Mouse (Mus musculus) lung, postnatal 0 days (tissue): ENCODE measurements around the gene Tbc1d22b. TPM values are rescaled to one million over a fixed set of nuclear protein-coding genes. Genes with fewer than 3 reads are reported as not detected.

Source experiments
- ATAC-seq: fragments of 200-750 bp; cut with Nextera tagmentation; 2 replicates; pipeline ENCODE4 v1.8.0; 2017; ENCODE audit warnings: moderate library complexity
- DNase-seq: peaks from one replicate; pipeline ENCODE4 v3.0.0-alpha.2; 2016; ENCODE audit warnings: low spot score
- H3K27ac ChIP-seq: fragments of 300-500 bp; sonication (generic); 2 replicates; pipeline ENCODE4 v1.5.1; 2014; ENCODE audit warnings: antibody characterized with exemption, mild to moderate bottlenecking, low read length, mixed read lengths
- H3K27me3 ChIP-seq: fragments of 300-500 bp; sonication (generic); replicated peaks from 2 replicates; pipeline ENCODE4 v1.6.1; 2014; ENCODE audit warnings: low read length, mixed read lengths; ENCODE audit not compliant: insufficient read depth
- H3K36me3 ChIP-seq: fragments of 300-500 bp; sonication (generic); 2 replicates; pipeline ENCODE4 v1.6.1; 2014; ENCODE audit warnings: low read length, mixed read lengths; ENCODE audit not compliant: insufficient read depth
- H3K4me1 ChIP-seq: fragments of 300-500 bp; sonication (generic); 2 replicates; pipeline ENCODE4 v1.6.1; 2014; ENCODE audit warnings: antibody characterized with exemption, low read depth, low read length, mixed read lengths; ENCODE audit not compliant: insufficient read depth
- H3K4me2 ChIP-seq: fragments of 300-500 bp; sonication (generic); replicated peaks from 2 replicates; pipeline ENCODE4 v1.6.1; 2014; ENCODE audit warnings: low read depth, mild to moderate bottlenecking, low read length, moderate library complexity, mixed read lengths
- H3K4me3 ChIP-seq: fragments of 300-500 bp; sonication (generic); 2 replicates; pipeline ENCODE4 v1.5.1; 2014; ENCODE audit warnings: low read depth, low read length
- H3K9ac ChIP-seq: fragments of 300-500 bp; sonication (generic); replicated peaks from 2 replicates; pipeline ENCODE4 v1.6.1; 2014; ENCODE audit warnings: low read depth, mild to moderate bottlenecking
- H3K9me3 ChIP-seq: fragments of 300-500 bp; sonication (generic); 2 replicates; pipeline ENCODE4 v1.6.1; 2016; ENCODE audit warnings: low read length, mixed read lengths
- CTCF ChIP-seq: IDR thresholded peaks from 2 replicates; pipeline ENCODE4 v1.5.1; 2016; ENCODE audit warnings: antibody characterized with exemption, mild to moderate bottlenecking
- EP300 ChIP-seq: IDR thresholded peaks from 2 replicates; pipeline ENCODE4 v1.6.1; 2016; ENCODE audit warnings: antibody characterized with exemption, mild to moderate bottlenecking, control low read depth
- WGBS: fragments of 180-500 bp; shearing (Covaris S2); extraction: QIAGEN DNeasy Blood & Tissue Kit; methylation state at CpG from one replicate; pipeline ENCODE4 v1.1.7; 2014; 5-methylcytosine and 5-hydroxymethylcytosine counted together
- microRNA-seq: library from miRNA; unstranded; fragments of <30 nt; microRNA quantifications from one replicate; pipeline ENCODE4, GENCODE M21; 2016
- polyA plus RNA-seq: library from polyadenylated mRNA; unstranded; fragments of >200 nt; fragmentation: Nextera tagmentation; extraction: Ambion mirVana; gene quantifications from 2 replicates; pipeline ENCODE4 v1.2.1, GENCODE M21; 2015

The Tbc1d22b gene
- polyA plus RNA-seq, 1 experiment from 2014 or later = 5.9 TPM

DNA sequence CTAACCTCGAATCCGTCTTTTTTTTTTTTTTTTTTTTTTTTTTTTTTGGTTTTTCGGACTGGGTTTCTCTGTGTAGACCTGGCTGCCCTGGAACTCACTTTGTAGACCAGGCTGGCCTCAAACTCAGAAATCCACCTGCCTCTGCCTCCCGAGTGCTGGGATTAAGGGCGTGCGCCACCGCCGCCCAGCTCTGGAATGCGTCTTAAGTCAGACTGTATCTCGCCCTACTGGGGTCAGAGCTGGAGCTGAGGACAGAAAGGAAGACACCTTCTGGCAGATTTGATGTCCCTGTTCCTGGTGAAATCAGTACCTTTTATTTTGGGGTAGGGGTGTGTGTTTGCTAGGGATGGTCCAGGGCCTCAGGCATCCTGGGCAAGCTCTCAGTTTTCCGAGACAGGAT, 82.7 kb downstream of the Tbc1d22b start:
- H3K27ac ChIP-seq = no peak overlapping the region
- ATAC-seq = no peak
- 97% methylated on average over 11 of the region's 11 CpGs for WGBS
- H3K36me3 ChIP-seq = peaks cover 39% of the 10 kb centered on the region
- H3K9me3 ChIP-seq = no peaks in the 10 kb centered on the region
- H3K9ac ChIP-seq = no peak overlapping the region
- H3K4me1 ChIP-seq = no peaks in the 10 kb centered on the region
- no peak for DNase-seq
- no peak for TF ChIP-seq EP300
- H3K4me3 ChIP-seq = no peak overlapping the region
- H3K4me2 ChIP-seq = no peak overlapping the region
- H3K27me3 ChIP-seq = no peaks in the 10 kb centered on the region

DNA sequence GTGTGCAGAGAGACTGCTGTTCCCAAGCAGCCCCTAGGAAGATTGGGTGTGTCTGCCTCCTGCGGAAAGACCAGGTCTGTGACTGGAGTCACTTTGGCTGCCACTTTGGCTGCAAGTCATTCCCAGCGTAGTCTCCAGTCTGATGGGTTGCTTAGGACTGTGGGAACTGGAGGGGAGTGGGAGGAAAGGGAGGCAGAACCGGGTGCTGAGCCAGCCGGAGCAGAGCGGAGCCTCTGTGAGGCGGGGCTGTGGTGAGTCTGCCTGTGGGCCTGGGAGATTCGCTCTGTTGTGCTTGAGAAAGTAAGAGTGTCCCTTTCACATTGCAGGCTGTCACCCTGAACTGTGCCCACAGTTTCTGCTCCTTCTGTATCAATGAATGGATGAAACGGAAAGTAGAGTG, 85.9 kb downstream of the Tbc1d22b start:
- Histone ChIP-seq H3K9ac (no peak overlapping the region), H3K27me3 (no peaks in the 10 kb centered on the region), H3K4me1 (no peaks in the 10 kb centered on the region), H3K4me2 (no peak overlapping the region), H3K4me3 (no peak overlapping the region), H3K9me3 (no peaks in the 10 kb centered on the region), H3K27ac (no peak overlapping the region), H3K36me3 (peaks cover 36% of the 10 kb centered on the region)
- ATAC-seq (no peak), DNase-seq (no peak)
- no peak for TF ChIP-seq EP300
- no peak for TF ChIP-seq CTCF
- 90% methylated on average over 8 of the region's 8 CpGs for WGBS

DNA sequence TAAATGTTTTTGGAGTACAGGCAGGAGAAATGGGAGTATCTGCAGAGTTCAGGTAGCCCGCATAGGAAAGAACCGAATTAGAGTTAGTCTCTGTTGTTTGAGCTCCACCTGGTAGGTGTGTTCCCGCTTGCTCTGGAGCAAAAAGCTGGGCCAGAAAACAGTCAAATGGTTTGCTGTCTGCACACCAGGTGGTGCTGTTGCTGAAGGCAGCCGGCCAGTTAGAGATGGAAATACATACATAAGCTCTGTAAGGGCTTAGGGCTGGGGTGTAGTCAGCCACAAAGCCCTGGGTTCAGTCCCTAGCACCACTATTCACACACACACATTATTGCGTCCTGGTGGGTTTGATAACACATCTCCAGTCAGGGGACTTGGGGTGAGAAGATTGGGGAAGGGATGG, 86.5 kb downstream of the Tbc1d22b start:
- 67% methylated on average over 5 of the region's 5 CpGs for WGBS
- DNase-seq (peak; percentile 62), ATAC-seq (no peak)

DNA sequence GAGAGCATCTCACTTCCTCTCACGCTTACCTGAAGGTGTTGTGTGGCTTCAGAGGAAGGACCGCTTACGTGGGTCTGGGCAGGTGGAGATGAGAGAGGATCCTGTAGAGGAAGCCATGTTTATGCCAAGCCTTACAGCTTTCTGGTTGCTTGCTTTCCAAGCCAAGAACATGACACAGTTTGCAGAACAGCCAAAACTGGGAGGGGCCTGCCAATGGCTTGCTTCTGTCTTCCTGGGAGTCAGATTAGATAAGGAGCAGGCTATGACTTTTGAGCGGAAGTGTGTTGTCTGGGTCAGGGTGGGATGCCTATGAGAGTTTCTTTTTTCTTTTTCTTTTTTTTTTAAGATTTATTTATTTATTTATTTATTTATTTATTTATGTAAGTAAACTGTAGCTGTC, 87.8 kb downstream of the Tbc1d22b start:
- ATAC-seq (no peak), DNase-seq (no peak)
- H3K27ac ChIP-seq = no peak overlapping the region
- H3K9ac ChIP-seq = no peak overlapping the region
- no peak overlapping the region for H3K4me3 ChIP-seq
- TF ChIP-seq EP300 (no peak), CTCF (no peak)
- no peaks in the 10 kb centered on the region for H3K27me3 ChIP-seq
- H3K4me1 ChIP-seq = no peaks in the 10 kb centered on the region
- WGBS = 79% methylated on average over 4 of the region's 4 CpGs
- H3K9me3 ChIP-seq = no peaks in the 10 kb centered on the region
- H3K4me2 ChIP-seq = no peak overlapping the region
- peaks cover 42% of the 10 kb centered on the region for H3K36me3 ChIP-seq

More for the DNA sequence above, 86.5 kb downstream of the Tbc1d22b start:
- no peak for TF ChIP-seq EP300
- TF ChIP-seq CTCF = peak; percentile 69
- Histone ChIP-seq H3K4me3 (no peak overlapping the region), H3K4me2 (no peak overlapping the region), H3K4me1 (no peaks in the 10 kb centered on the region), H3K36me3 (peaks cover 40% of the 10 kb centered on the region), H3K27ac (no peak overlapping the region), H3K9ac (no peak overlapping the region), H3K27me3 (no peaks in the 10 kb centered on the region), H3K9me3 (no peaks in the 10 kb centered on the region)

DNA sequence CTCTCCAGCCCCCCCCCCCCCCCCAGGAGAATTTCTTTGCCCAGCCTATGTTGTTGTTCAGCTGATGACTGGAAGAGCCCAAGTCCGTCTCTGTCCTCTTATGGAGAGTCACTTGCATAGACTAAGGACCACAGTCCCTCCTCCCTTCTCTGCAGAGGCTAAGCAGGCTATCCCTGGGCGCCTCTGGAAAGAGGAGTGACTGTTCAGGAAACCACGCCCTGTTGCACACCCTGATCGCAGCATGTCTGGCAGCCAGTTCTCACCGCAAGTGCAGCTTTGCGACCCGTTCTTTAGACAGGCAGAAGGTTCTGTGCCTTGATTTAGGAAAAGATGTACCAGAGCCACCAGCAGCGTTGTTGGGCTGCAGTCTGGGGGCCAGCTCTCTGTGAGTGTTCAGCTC, 88.3 kb downstream of the Tbc1d22b start:
- H3K9ac ChIP-seq = no peak overlapping the region
- H3K9me3 ChIP-seq = no peaks in the 10 kb centered on the region
- H3K27me3 ChIP-seq = no peaks in the 10 kb centered on the region
- no peak overlapping the region for H3K4me2 ChIP-seq
- H3K27ac ChIP-seq = no peak overlapping the region
- no peak for TF ChIP-seq EP300
- TF ChIP-seq CTCF = no peak
- no peaks in the 10 kb centered on the region for H3K4me1 ChIP-seq
- H3K4me3 ChIP-seq = no peak overlapping the region
- 67% methylated on average over 7 of the region's 8 CpGs for WGBS
- ATAC-seq = peak; percentile 54
- H3K36me3 ChIP-seq = peaks cover 40% of the 10 kb centered on the region
- DNase-seq = no peak

DNA sequence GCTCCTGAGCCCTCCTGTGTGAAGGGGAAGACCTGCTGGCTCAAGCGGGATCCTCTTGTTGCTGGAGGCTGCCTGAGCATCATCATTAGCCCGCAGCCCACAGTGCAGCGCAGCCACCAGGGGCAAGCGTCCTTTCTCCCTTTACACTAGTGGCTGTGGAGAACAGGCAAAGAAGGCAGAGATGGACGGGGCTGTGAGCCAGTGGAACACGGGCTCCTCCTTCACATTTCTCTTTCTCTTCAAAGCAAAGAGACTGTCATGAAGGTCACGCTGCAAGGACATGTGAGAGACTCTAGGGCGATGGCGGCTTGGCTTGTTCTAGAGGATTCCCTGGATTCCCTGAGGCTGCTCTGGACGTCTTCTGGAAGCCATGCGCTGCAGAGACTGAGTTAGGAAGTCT, 91.4 kb downstream of the Tbc1d22b start:
- no peak overlapping the region for H3K4me3 ChIP-seq
- H3K4me1 ChIP-seq = no peaks in the 10 kb centered on the region
- no peak for TF ChIP-seq CTCF
- no peak for TF ChIP-seq EP300
- WGBS = 98% methylated on average over 11 of the region's 11 CpGs
- H3K9ac ChIP-seq = no peak overlapping the region
- H3K4me2 ChIP-seq = no peak overlapping the region
- H3K27me3 ChIP-seq = no peaks in the 10 kb centered on the region
- no peak for ATAC-seq
- no peak for DNase-seq
- H3K27ac ChIP-seq = no peak overlapping the region
- no peaks in the 10 kb centered on the region for H3K9me3 ChIP-seq
- peaks cover 20% of the 10 kb centered on the region for H3K36me3 ChIP-seq

DNA sequence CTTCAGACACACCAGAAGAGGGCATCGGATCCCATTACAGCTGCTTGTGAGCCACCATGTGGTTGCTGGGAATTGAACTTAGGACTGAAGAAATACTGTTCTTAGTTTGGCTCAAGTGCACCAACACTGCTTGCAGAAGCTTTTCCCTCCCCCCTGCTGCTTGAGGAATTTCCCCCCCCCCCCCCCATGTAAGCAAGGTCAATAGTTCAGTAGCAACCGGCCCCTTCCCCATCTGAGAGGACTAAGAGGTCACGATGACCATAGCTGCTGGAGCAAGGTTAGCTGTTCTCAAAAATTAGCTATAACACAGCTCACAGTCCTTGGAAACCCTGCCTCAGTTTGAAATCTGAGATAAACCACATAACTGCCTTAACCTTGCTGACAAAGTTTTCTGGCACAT, 92.6 kb downstream of the Tbc1d22b start:
- no peak overlapping the region for H3K9ac ChIP-seq
- peaks cover 13% of the 10 kb centered on the region for H3K36me3 ChIP-seq
- H3K4me1 ChIP-seq = no peaks in the 10 kb centered on the region
- 65% methylated on average over 3 of the region's 3 CpGs for WGBS
- DNase-seq (no peak), ATAC-seq (no peak)
- no peaks in the 10 kb centered on the region for H3K27me3 ChIP-seq
- no peak overlapping the region for H3K4me2 ChIP-seq
- TF ChIP-seq CTCF (no peak), EP300 (no peak)
- H3K9me3 ChIP-seq = no peaks in the 10 kb centered on the region
- no peak overlapping the region for H3K4me3 ChIP-seq
- no peak overlapping the region for H3K27ac ChIP-seq

Small RNA genes within 50 kb of the gene (microRNA-seq; reads per million reads assigned to microRNA genes)
- gene Mir7667 = not detected

Other genes starting within 250 kb of the Tbc1d22b start
- 2.2 and 2.8 TPM in 2 replicates for gene Pi16, start 232.1 kb upstream of the Tbc1d22b start, polyA plus RNA-seq
- 342 and 350 TPM in 2 replicates for gene Mtch1, start 201.9 kb upstream of the Tbc1d22b start, polyA plus RNA-seq
- gene Fgd2, start 188.9 kb upstream of the Tbc1d22b start, polyA plus RNA-seq = 11.9 and 14.2 TPM in 2 replicates
- gene Pim1, start 59.0 kb upstream of the Tbc1d22b start, polyA plus RNA-seq = 30.0 and 49.5 TPM in 2 replicates
- gene Gm17657, start 147 bp upstream of the Tbc1d22b start, polyA plus RNA-seq = not detected in 2 replicates
- 0.31 and 0.76 TPM in 2 replicates for gene Tmem217, start 2.6 kb downstream of the Tbc1d22b start, polyA plus RNA-seq
- gene Rnf8, start 65.0 kb downstream of the Tbc1d22b start, polyA plus RNA-seq = 43.3 and 43.7 TPM in 2 replicates
- 0.99 and 1.6 TPM in 2 replicates for gene Gm28043, start 65.1 kb downstream of the Tbc1d22b start, polyA plus RNA-seq
- 79.6 and 82.3 TPM in 2 replicates for gene Cmtr1, start 110.8 kb downstream of the Tbc1d22b start, polyA plus RNA-seq
- gene Ccdc167, start 167.3 kb downstream of the Tbc1d22b start, polyA plus RNA-seq = 4.1 and 4.9 TPM in 2 replicates